19 mouse cellular contexts compared by ENCODE assay signal in genomic region chr1:51465285-51465684, GRCm38 (mm10). TPM values are rescaled to one million over a fixed set of nuclear protein-coding genes. Genes with fewer than 3 reads are reported as not detected.
DNase-seq lines count a peak whose midpoint lies in the region; ATAC-seq and TF ChIP-seq lines count a peak whose summit lies in the region.
"Had no signal": no experiment of that assay in that cellular context is flagged by ENCODE, and none has a peak within 500 bp of the region (broad histone marks: within the 10 kb centered on the region; RNA-seq: fewer than 3 reads in every experiment).

No protein-coding gene starts in this region.

- peak; percentile 44 for DNase-seq in heart, adult 11 months
- DNase-seq in heart, adult 9 months (ENCODE audit: low spot score in 2 of 2) = no peak
- DNase-seq in kidney, postnatal 10 days = peak; percentile 20
- DNase-seq in thymus, postnatal 25 days = peak; percentile 30
- DNase-seq in thymus, postnatal 0 days (ENCODE audit: low spot score) = no peak
- DNase-seq in cerebellum, adult 9-10 months = no peak
- DNase-seq in left cerebral cortex, adult 2 months (ENCODE audit: extremely low spot score in 1 of 2, low spot score in 2 of 2) = no peak
- DNase-seq: B cell, adult 2 months; cerebellum, adult 8-10 months; embryo, embryonic 11 days; gastrocnemius, postnatal 10 days; liver had no signal

- no peak for ATAC-seq in kidney, embryonic 15.5 days (replicated peaks; ENCODE audit: low FRiP score)
- ATAC-seq: activated CD4-positive, CD25-positive, alpha-beta regulatory T cell, adult 4 months; forebrain, embryonic 15.5 days; hindbrain, embryonic 16.5 days; midbrain, embryonic 15.5 days had no signal

- H3K4me1 ChIP-seq in kidney, embryonic 15.5 days = peaks cover 6% of the 10 kb centered on the region; the same call in 1 of the 2 replicates
- H3K4me1 ChIP-seq: forebrain, embryonic 15.5 days; midbrain, embryonic 15.5 days had no signal

- intact Hi-C loops in left cerebral cortex, adult 2 months (cut with DNase I) = loop anchor here (1.0 kb wide), 1 partner anchor 132 kb away; no protein-coding TSS in a partner anchor

- no peak overlapping the region for H3K4me3 ChIP-seq in kidney, embryonic 15.5 days (replicated peaks)
- no peak overlapping the region for H3K4me3 ChIP-seq in left cerebral cortex, adult 2 months
- H3K4me3 ChIP-seq: forebrain, embryonic 15.5 days; layer of hippocampus, adult 2 months; midbrain, embryonic 15.5 days had no signal

- 38% methylated on average over 2 of the region's 2 CpGs for WGBS in kidney, embryonic 15.5 days

- no peaks in the 10 kb centered on the region for H3K9me3 ChIP-seq in kidney, embryonic 15.5 days (replicated peaks)
- H3K9me3 ChIP-seq: forebrain, embryonic 15.5 days; midbrain, embryonic 15.5 days had no signal

- H3K4me2 ChIP-seq in kidney, embryonic 15.5 days = no peak overlapping the region
- H3K4me2 ChIP-seq: forebrain, embryonic 15.5 days; midbrain, embryonic 15.5 days had no signal

- no peak overlapping the region for H3K27ac ChIP-seq in kidney, embryonic 15.5 days
- no peak overlapping the region for H3K27ac ChIP-seq in left cerebral cortex, adult 2 months
- H3K27ac ChIP-seq: forebrain, embryonic 15.5 days; layer of hippocampus, adult 2 months; macrophage; midbrain, embryonic 15.5 days had no signal

- no peak for TF ChIP-seq CTCF in left cerebral cortex, adult 2 months (IDR thresholded peaks at IDR 0.05)

- no peaks in the 10 kb centered on the region for H3K27me3 ChIP-seq in kidney, embryonic 15.5 days
- H3K27me3 ChIP-seq: forebrain, embryonic 15.5 days; midbrain, embryonic 15.5 days had no signal

- H3K9ac ChIP-seq in kidney, embryonic 15.5 days = no peak overlapping the region
- H3K9ac ChIP-seq: forebrain, embryonic 15.5 days; midbrain, embryonic 15.5 days had no signal

- 0 out of 2 replicates have a peak, but pooled peaks cover 4% of the 10 kb centered on the region for H3K36me3 ChIP-seq in kidney, embryonic 15.5 days
- H3K36me3 ChIP-seq: forebrain, embryonic 15.5 days; midbrain, embryonic 15.5 days had no signal

RNA-seq across cellular contexts. Expression of gene Nabp1, which starts 12.9 kb away (rescaled TPM):
- 21.1 TPM in 2 replicates for polyA plus RNA-seq in kidney, embryonic 15.5 days (2015; fragmentation: Nextera tagmentation; extraction: Ambion mirVana)
- polyA plus RNA-seq in thymus, postnatal 0 days (2015; fragmentation: Nextera tagmentation; extraction: Ambion mirVana) = 176 and 185 TPM in 2 replicates
- total RNA-seq in left cerebral cortex, adult 2 months (2021) = 10 to 100 TPM; 13.6 to 14.6 TPM

Comparison
In these comparisons a context has a peak if more than half of its experiments do, and no peak if none do; other contexts are left out.
1. DNase-seq: peak in heart, adult 11 months (single experiment), kidney, postnatal 10 days (single experiment) and thymus, postnatal 25 days (single experiment); none in heart, adult 9 months (0 of 2), thymus, postnatal 0 days (single experiment), cerebellum, adult 9-10 months (single experiment) and left cerebral cortex, adult 2 months (0 of 2).